Comparison of ENCODE assay signal across 16 mouse cellular contexts in the genomic region with DNA sequence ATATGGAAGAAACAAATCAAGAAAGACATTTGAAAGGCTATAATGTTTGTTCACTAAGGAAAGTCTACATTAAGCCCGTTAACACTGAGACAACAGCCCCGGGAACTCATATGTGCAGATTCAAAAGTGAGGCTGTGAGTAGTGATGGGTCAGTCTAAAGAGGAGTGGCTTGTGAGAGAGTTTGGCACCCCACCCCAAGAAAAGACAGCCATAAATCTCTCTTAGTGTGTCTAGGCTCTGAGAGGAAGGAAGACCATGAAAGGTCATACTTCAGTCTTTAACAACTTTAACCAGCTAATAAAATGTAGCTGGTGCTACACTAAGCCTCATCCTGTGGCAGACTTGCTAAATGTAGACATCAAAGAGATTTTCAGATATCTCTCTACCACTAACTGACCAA.
"Had no signal": no experiment of that assay in that cellular context is flagged by ENCODE, and none has a peak within 500 bp of the region (broad histone marks: within the 10 kb centered on the region; RNA-seq: fewer than 3 reads in every experiment).

No protein-coding gene starts in this region.

- H3K27me3 ChIP-seq: limb, embryonic 12.5 days; liver, embryonic 13.5 days; lung, embryonic 15.5 days; midbrain, embryonic 13.5 days; neural tube, embryonic 12.5 days had no signal

- H3K9ac ChIP-seq: limb, embryonic 12.5 days; liver, embryonic 13.5 days; liver, postnatal 0 days; lung, embryonic 15.5 days; midbrain, embryonic 13.5 days; neural tube, embryonic 12.5 days had no signal

- H3K9me3 ChIP-seq: limb, embryonic 12.5 days; liver, embryonic 13.5 days; lung, embryonic 15.5 days; midbrain, embryonic 13.5 days; neural tube, embryonic 12.5 days had no signal

- H3K36me3 ChIP-seq: liver, embryonic 13.5 days; lung, embryonic 15.5 days; midbrain, embryonic 13.5 days; neural tube, embryonic 12.5 days had no signal

- ATAC-seq: inflammation-experienced regulatory T-cells, adult 6 months; liver, postnatal 0 days; midbrain, embryonic 13.5 days had no signal

- H3K27ac ChIP-seq: limb, embryonic 12.5 days; liver, embryonic 13.5 days; lung, embryonic 15.5 days; midbrain, embryonic 13.5 days; neural tube, embryonic 12.5 days had no signal

- H3K4me3 ChIP-seq: limb, embryonic 12.5 days; liver, embryonic 13.5 days; lung, embryonic 15.5 days; midbrain, embryonic 13.5 days; neural tube, embryonic 12.5 days had no signal

- H3K4me2 ChIP-seq: limb, embryonic 12.5 days; liver, embryonic 13.5 days; lung, embryonic 15.5 days; midbrain, embryonic 13.5 days; neural tube, embryonic 12.5 days had no signal

- DNase-seq: layer of hippocampus, adult 9-11 months; layer of hippocampus, postnatal 36 days; liver; liver, embryonic 13.5 days; liver, postnatal 0 days; lung, postnatal 14 days; retina, postnatal 1 day; right cerebral cortex, postnatal 4 days; spleen, adult 18-20 months; thymus, adult 18-20 months; thymus, postnatal 14 days had no signal

- H3K4me1 ChIP-seq: limb, embryonic 12.5 days; liver, embryonic 13.5 days; neural tube, embryonic 12.5 days had no signal
